Mouse (Mus musculus) hindbrain, embryonic 16.5 days (tissue): ENCODE results near the gene Spi1. TPM values are rescaled to one million over a fixed set of nuclear protein-coding genes. Genes with fewer than 3 reads are reported as not detected.
A peak's percentile ranks its signal among the peaks of the same experiment; 100 is the strongest.

Experiments used
- ATAC-seq: fragments of 200-750 bp; cut with Nextera tagmentation; 2 replicates; pipeline ENCODE4 v1.8.0; 2017; ENCODE audit warnings: moderate TSS enrichment, moderate library complexity
- H3K27ac ChIP-seq: fragments of 300-500 bp; sonication (generic); 2 replicates; pipeline ENCODE4 v1.5.1; 2014; ENCODE audit warnings: low read depth, mild to moderate bottlenecking, control low read depth, low read length, moderate library complexity
- H3K27me3 ChIP-seq: fragments of 300-500 bp; sonication (generic); replicated peaks from 2 replicates; pipeline ENCODE4 v1.6.1; 2014; ENCODE audit warnings: low read length; ENCODE audit not compliant: control insufficient read depth, insufficient read depth
- H3K36me3 ChIP-seq: fragments of 300-500 bp; sonication (generic); 2 replicates; pipeline ENCODE4 v1.6.1; 2014; ENCODE audit warnings: mild to moderate bottlenecking, low read length, moderate library complexity, mixed read lengths; ENCODE audit not compliant: control insufficient read depth, insufficient read depth
- H3K4me1 ChIP-seq: fragments of 300-500 bp; sonication (generic); 2 replicates; pipeline ENCODE4 v1.6.1; 2014; ENCODE audit warnings: low read depth, low read length; ENCODE audit not compliant: control insufficient read depth, insufficient read depth
- H3K4me2 ChIP-seq: fragments of 300-500 bp; sonication (generic); 2 replicates; pipeline ENCODE4 v1.6.1; 2014; ENCODE audit warnings: mild to moderate bottlenecking, low read length, control low read depth, moderate library complexity
- H3K4me3 ChIP-seq: fragments of 300-500 bp; sonication (generic); 2 replicates; pipeline ENCODE4 v1.5.1; 2014; ENCODE audit warnings: mild to moderate bottlenecking, low read length, control low read depth, moderate library complexity
- H3K9ac ChIP-seq: fragments of 300-500 bp; sonication (generic); 2 replicates; pipeline ENCODE4 v1.6.1; 2014; ENCODE audit warnings: low read depth, mild to moderate bottlenecking, control low read depth, low read length, moderate library complexity
- H3K9me3 ChIP-seq: fragments of 300-500 bp; sonication (generic); 2 replicates; pipeline ENCODE4 v1.6.1; 2014; ENCODE audit warnings: mild to moderate bottlenecking, low read length, moderate library complexity; ENCODE audit not compliant: control insufficient read depth
- WGBS: fragments of 180-500 bp; shearing (Covaris S2); extraction: QIAGEN DNeasy Blood & Tissue Kit; methylation state at CpG from one replicate; pipeline ENCODE4 v1.1.7; 2014; 5-methylcytosine and 5-hydroxymethylcytosine counted together
- polyA plus RNA-seq: library from polyadenylated mRNA; unstranded; fragments of >200 nt; fragmentation: Nextera tagmentation; extraction: Ambion mirVana; gene quantifications from 2 replicates; pipeline ENCODE4 v1.2.1, GENCODE M21; 2015

The Spi1 gene
- polyA plus RNA-seq, 1 experiment from 2014 or later, result 4.2 TPM

GRCm38 (mm10) chr2:91115578-91115970 is 33.4 kb downstream of the Spi1 start:
- WGBS, result 28% methylated on average over 12 of the region's 12 CpGs
- Histone ChIP-seq H3K9ac (peak overlapping the region; percentile 68), H3K9me3 (no peaks in the 10 kb centered on the region)

GRCm38 (mm10) chr2:91116842-91117241 is 34.7 kb downstream of the Spi1 start:
- Histone ChIP-seq H3K4me2 (no peak overlapping the region), H3K4me3 (no peak overlapping the region), H3K36me3 (no peaks in the 10 kb centered on the region), H3K4me1 (no peaks in the 10 kb centered on the region), H3K27me3 (peaks cover 9% of the 10 kb centered on the region; the same call in 1 of the 2 replicates), H3K27ac (no peak overlapping the region), H3K9ac (no peak overlapping the region), H3K9me3 (no peaks in the 10 kb centered on the region)
- ATAC-seq, result no peak
- WGBS, result 78% methylated on average over 5 of the region's 5 CpGs

More at GRCm38 (mm10) chr2:91115578-91115970, 33.4 kb downstream of the Spi1 start:
- H3K27me3 ChIP-seq, result peaks cover 9% of the 10 kb centered on the region; the same call in 1 of the 2 replicates
- no peak for ATAC-seq
- H3K4me2 ChIP-seq, result peak overlapping the region; percentile 74
- no peaks in the 10 kb centered on the region for H3K4me1 ChIP-seq
- H3K36me3 ChIP-seq, result no peaks in the 10 kb centered on the region
- H3K4me3 ChIP-seq, result peak overlapping the region; percentile 40
- no peak overlapping the region for H3K27ac ChIP-seq

- ATAC-seq, result no peak
- WGBS, result 81% methylated on average over 11 of the region's 11 CpGs
- no peak within 1 kb of the TSS for H3K4me3 ChIP-seq
- no peak within 1 kb of the TSS for H3K27ac ChIP-seq
- H3K36me3 ChIP-seq, result no peaks in the 10 kb centered on the region
- no peaks in the 10 kb centered on the region for H3K9me3 ChIP-seq
- H3K9ac ChIP-seq, result no peak within 1 kb of the TSS
- peaks cover 9% of the 10 kb centered on the region; the same call in 1 of the 2 replicates for H3K27me3 ChIP-seq
- no peaks in the 10 kb centered on the region for H3K4me1 ChIP-seq
- H3K4me2 ChIP-seq, result no peak within 1 kb of the TSS
Measured at GRCm38 (mm10) chr2:91117585-91118275, 35.5 kb downstream of the Spi1 start, which contains the start of gene Mybpc3. TSS of gene Mybpc3 (plus strand) at chr2:91118144.

GRCm38 (mm10) chr2:91118647-91119046 is 36.5 kb downstream of the Spi1 start:
- Histone ChIP-seq H3K4me1 (no peaks in the 10 kb centered on the region), H3K9ac (no peak overlapping the region), H3K27ac (no peak overlapping the region), H3K36me3 (no peaks in the 10 kb centered on the region), H3K27me3 (peaks cover 9% of the 10 kb centered on the region; the same call in 1 of the 2 replicates), H3K4me2 (no peak overlapping the region), H3K9me3 (no peaks in the 10 kb centered on the region), H3K4me3 (no peak overlapping the region)
- 47% methylated on average over 1 of the region's 1 CpGs for WGBS
- no peak for ATAC-seq

GRCm38 (mm10) chr2:91119061-91119460 is 36.9 kb downstream of the Spi1 start:
- no peaks in the 10 kb centered on the region for H3K36me3 ChIP-seq
- H3K4me2 ChIP-seq, result no peak overlapping the region
- H3K4me1 ChIP-seq, result no peaks in the 10 kb centered on the region
- no peaks in the 10 kb centered on the region for H3K9me3 ChIP-seq
- WGBS, result 90% methylated on average over 19 of the region's 19 CpGs
- no peak overlapping the region for H3K4me3 ChIP-seq
- peaks cover 9% of the 10 kb centered on the region; the same call in 1 of the 2 replicates for H3K27me3 ChIP-seq
- no peak for ATAC-seq
- H3K9ac ChIP-seq, result no peak overlapping the region
- H3K27ac ChIP-seq, result no peak overlapping the region

GRCm38 (mm10) chr2:91119551-91119950 is 37.4 kb downstream of the Spi1 start:
- H3K9ac ChIP-seq, result no peak overlapping the region
- WGBS, result 78% methylated on average over 6 of the region's 6 CpGs
- no peak for ATAC-seq

GRCm38 (mm10) chr2:91120261-91120671 is 38.1 kb downstream of the Spi1 start:
- no peak for ATAC-seq

More at GRCm38 (mm10) chr2:91119551-91119950, 37.4 kb downstream of the Spi1 start:
- Histone ChIP-seq H3K4me1 (no peaks in the 10 kb centered on the region), H3K9me3 (no peaks in the 10 kb centered on the region), H3K4me2 (no peak overlapping the region), H3K4me3 (no peak overlapping the region), H3K27me3 (peaks cover 9% of the 10 kb centered on the region; the same call in 1 of the 2 replicates), H3K27ac (no peak overlapping the region), H3K36me3 (no peaks in the 10 kb centered on the region)

GRCm38 (mm10) chr2:91121011-91121410 is 38.8 kb downstream of the Spi1 start:
- Histone ChIP-seq H3K36me3 (no peaks in the 10 kb centered on the region), H3K9ac (no peak overlapping the region), H3K27me3 (0 out of 2 replicates have a peak, but pooled peaks cover 2% of the 10 kb centered on the region), H3K9me3 (no peaks in the 10 kb centered on the region), H3K4me3 (no peak overlapping the region), H3K27ac (no peak overlapping the region), H3K4me2 (no peak overlapping the region), H3K4me1 (no peaks in the 10 kb centered on the region)
- ATAC-seq, result no peak
- WGBS, result 85% methylated on average over 6 of the region's 6 CpGs

More at GRCm38 (mm10) chr2:91120261-91120671, 38.1 kb downstream of the Spi1 start:
- no peaks in the 10 kb centered on the region for H3K9me3 ChIP-seq
- H3K36me3 ChIP-seq, result no peaks in the 10 kb centered on the region
- 0 out of 2 replicates have a peak, but pooled peaks cover 5% of the 10 kb centered on the region for H3K27me3 ChIP-seq
- no peak overlapping the region for H3K9ac ChIP-seq
- H3K4me1 ChIP-seq, result no peaks in the 10 kb centered on the region
- H3K4me3 ChIP-seq, result no peak overlapping the region
- 72% methylated on average over 6 of the region's 6 CpGs for WGBS
- H3K4me2 ChIP-seq, result no peak overlapping the region
- no peak overlapping the region for H3K27ac ChIP-seq

GRCm38 (mm10) chr2:91121497-91121896 is 39.3 kb downstream of the Spi1 start:
- Histone ChIP-seq H3K36me3 (no peaks in the 10 kb centered on the region), H3K9ac (no peak overlapping the region), H3K4me2 (no peak overlapping the region), H3K4me1 (no peaks in the 10 kb centered on the region), H3K27me3 (no peaks in the 10 kb centered on the region), H3K9me3 (no peaks in the 10 kb centered on the region), H3K27ac (no peak overlapping the region), H3K4me3 (no peak overlapping the region)
- WGBS, result 71% methylated on average over 8 of the region's 8 CpGs
- ATAC-seq, result no peak
